Mouse (Mus musculus): ENCODE data around the gene Arfgap2. TPM values are rescaled to one million over a fixed set of nuclear protein-coding genes. Genes with fewer than 3 reads are reported as not detected.

Arfgap2 gene
- 10 to 100 TPM; 73.7 to 97.8 (median 96.2) TPM for polyA plus RNA-seq (2017; shearing (Covaris generic))

- peak; percentile 99 for ATAC-seq
Measured at GRCm38 (mm10) chr2:91264711-91265681, at the start of gene Arfgap2. Gene Arfgap2, plus strand, starts transcription at chr2:91264974.

GRCm38 (mm10) chr2:91217032-91217431 is 47.7 kb upstream of the Arfgap2 start:
- no peak for ATAC-seq

GRCm38 (mm10) chr2:91220501-91220900 is 44.3 kb upstream of the Arfgap2 start:
- ATAC-seq: no peak

- no peak for ATAC-seq
Measured at GRCm38 (mm10) chr2:91223614-91224013, 41.2 kb upstream of the Arfgap2 start.

- no peak for ATAC-seq
Measured at GRCm38 (mm10) chr2:91229735-91230134, 35.0 kb upstream of the Arfgap2 start.

- peak; percentile 92 for ATAC-seq
Measured at GRCm38 (mm10) chr2:91236601-91237510, 27.9 kb upstream of the Arfgap2 start, which contains the start of gene Ddb2. Gene Ddb2, minus strand, starts transcription at chr2:91236982.

GRCm38 (mm10) chr2:91237511-91238080 is 27.2 kb upstream of the Arfgap2 start:
- ATAC-seq: peak; percentile 14

GRCm38 (mm10) chr2:91242547-91242946 is 22.2 kb upstream of the Arfgap2 start:
- ATAC-seq: no peak

GRCm38 (mm10) chr2:91243416-91243815 is 21.4 kb upstream of the Arfgap2 start:
- no peak for ATAC-seq

- ATAC-seq: no peak
Measured at GRCm38 (mm10) chr2:91244557-91245228, 20.1 kb upstream of the Arfgap2 start.

- no peak for ATAC-seq
Measured at GRCm38 (mm10) chr2:91248366-91248765, 16.4 kb upstream of the Arfgap2 start.

- ATAC-seq: no peak
Measured at GRCm38 (mm10) chr2:91252001-91252400, 12.8 kb upstream of the Arfgap2 start.

GRCm38 (mm10) chr2:91252512-91252911 is 12.3 kb upstream of the Arfgap2 start:
- ATAC-seq: no peak

GRCm38 (mm10) chr2:91254725-91255380 is 9.9 kb upstream of the Arfgap2 start:
- no peak for ATAC-seq

- ATAC-seq: peak; percentile 8
Measured at GRCm38 (mm10) chr2:91255661-91256150, 9.1 kb upstream of the Arfgap2 start, which contains the start of gene Pacsin3. Gene Pacsin3, plus strand, starts transcription at chr2:91255954.

- ATAC-seq: peak; percentile 75
Measured at GRCm38 (mm10) chr2:91256256-91257125, 8.3 kb upstream of the Arfgap2 start.

- ATAC-seq: peak; percentile 34
Measured at GRCm38 (mm10) chr2:91257126-91257980, 7.4 kb upstream of the Arfgap2 start.

- ATAC-seq: no peak
Measured at GRCm38 (mm10) chr2:91258054-91258453, 6.7 kb upstream of the Arfgap2 start.

GRCm38 (mm10) chr2:91258830-91259229 is 5.9 kb upstream of the Arfgap2 start:
- ATAC-seq: no peak

All from inflammation-experienced regulatory T-cells, adult 6 months (primary cell).